Mouse (Mus musculus): ENCODE data around the gene Ccdc42.

Gene Ccdc42

DNA sequence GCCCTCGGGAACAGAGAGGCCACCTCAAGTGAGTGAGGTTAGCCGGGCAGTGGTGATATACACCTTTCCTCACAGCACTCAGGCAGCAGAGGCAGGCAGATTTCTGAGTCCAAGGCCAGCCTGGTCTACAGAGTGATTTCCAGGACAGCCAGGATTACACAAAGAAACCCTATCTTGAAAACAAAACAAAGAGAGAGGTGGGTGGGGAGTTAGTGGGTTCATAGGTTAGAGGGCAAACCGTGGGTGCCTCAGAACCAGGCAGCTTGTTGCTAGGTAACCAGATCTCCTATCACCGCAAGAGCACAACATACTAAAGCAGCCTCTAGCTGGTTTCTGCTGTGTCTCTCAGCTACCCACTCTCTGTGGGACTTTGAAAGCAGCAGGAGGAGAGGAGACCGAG lies at the start of gene Ccdc42:
Gene Ccdc42, plus strand, starts transcription at position 301 of the 400 bp plus-strand sequence.
- DNase-seq, result no peak

DNA sequence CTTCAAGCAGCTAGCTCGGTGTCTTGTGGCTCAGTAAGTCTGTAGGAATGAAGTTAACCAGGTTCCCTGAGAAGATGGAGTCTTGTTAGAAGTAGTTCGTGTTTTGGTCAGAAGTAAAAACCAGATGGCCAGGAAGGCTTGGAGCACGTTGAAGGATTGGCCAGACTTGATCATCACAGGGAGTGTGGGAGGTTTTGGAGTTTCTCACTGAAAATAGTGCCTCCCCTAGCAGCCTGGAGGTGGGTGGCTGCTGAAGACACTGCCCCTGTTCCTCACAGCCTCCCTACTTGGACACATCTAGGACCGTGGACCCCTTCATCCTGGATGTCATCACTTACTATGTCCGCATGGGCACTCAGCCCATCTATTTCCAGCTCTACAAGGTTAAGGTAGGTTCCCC lies 47.2 kb upstream of the Ccdc42 start:
- no peak for DNase-seq

DNA sequence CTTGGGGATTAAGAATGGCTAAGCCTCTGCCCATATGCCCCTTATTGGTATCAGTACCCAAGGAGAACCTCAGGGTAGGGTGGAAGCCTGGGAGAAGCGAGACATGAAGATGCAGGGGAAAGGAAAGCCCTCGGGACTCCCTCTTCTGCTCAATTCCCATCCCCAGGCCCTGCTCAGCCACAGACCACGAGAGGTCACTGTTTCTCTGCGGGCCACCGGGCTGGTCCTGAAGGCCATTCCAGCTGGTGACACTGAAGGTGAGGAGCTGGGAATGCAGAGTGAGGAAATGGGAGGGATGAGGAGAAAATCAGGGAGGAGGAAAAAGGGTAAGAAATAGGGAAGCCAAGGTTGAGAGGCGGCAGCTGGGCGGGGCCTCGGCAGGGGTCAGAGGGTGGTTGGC lies 42.3 kb upstream of the Ccdc42 start:
- DNase-seq, result no peak

DNA sequence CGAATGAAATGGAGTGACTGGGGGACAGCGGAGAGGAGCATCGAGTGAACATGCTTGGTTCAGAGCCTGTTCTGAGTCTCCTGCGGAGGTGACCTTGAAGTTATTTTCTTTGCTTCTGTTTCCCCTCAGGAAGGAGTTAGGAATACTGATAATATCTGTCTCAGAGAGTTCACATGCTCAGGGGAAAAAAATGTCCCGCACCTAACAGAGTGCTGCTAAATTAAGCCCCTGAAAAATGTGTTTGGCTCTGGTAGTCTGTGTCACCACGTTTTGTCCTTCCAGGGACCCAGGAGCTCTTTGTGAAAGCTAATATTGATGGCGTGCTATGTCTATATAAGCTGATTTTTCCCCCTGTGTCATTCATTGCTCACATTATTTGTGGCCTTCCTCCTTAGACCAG lies 41.6 kb upstream of the Ccdc42 start:
- no peak for DNase-seq

DNA sequence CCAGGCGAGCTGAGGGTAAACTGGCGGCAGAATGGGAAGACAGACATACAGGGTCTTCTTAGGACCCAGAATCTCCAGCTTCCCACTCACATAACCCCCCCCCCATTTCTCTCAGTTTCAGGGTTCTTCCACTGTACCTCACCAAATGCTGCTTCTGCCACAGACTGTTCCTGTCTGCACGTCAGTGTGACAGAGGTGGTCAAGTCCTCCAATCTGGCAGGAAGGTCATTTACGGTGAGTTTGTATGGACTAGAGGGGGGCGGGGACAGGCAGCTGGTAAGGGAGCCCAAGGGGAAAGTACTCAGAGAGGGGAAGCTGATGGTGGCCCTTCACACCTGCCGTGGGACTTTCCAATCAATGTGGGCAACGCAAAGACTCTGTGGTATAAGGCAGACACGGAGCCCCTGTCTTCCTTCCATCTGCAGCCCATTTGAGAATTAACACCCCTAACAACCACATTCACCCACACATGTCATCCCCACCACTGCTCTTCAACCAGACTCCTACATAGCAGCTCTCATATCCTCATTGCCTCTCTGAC lies 41.1 kb upstream of the Ccdc42 start:
- DNase-seq, result no peak

DNA sequence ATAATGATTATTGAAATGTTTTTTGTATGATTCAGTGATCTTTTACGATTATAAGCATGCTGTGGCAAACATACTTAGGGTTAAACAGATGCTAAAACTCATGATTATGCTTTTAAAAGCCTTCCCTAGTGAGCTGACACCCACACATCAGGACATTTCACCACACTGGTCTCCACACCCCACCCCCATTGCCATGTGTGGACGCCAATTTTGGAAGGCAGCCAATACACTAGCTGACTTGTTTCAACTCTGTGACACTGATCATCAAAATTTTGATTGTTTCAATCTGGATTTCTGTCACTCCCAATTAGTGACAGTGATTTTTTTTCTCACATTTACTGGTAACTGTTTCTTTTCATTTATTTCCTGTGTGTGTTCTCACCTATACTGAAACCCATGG lies 39.3 kb upstream of the Ccdc42 start:
- no peak for DNase-seq

DNA sequence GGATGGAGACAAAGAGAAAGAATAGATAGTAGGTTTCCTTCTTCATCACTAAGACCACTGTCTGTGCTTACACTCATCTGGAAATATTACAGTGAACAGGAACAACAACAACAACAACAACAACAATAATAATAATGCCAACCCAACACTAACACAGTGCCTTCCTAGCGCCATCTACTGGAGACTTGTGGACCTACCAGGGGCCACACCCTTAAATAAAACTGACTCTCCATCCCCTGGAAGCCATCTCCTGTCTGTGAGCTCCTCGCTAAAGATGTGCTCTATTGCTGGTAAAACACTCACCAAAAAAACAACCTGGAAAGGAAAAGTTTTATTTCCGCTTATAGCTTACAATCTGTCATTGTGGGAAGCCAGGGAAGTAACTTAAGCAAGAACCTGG lies 37.2 kb upstream of the Ccdc42 start:
- no peak for DNase-seq

DNA sequence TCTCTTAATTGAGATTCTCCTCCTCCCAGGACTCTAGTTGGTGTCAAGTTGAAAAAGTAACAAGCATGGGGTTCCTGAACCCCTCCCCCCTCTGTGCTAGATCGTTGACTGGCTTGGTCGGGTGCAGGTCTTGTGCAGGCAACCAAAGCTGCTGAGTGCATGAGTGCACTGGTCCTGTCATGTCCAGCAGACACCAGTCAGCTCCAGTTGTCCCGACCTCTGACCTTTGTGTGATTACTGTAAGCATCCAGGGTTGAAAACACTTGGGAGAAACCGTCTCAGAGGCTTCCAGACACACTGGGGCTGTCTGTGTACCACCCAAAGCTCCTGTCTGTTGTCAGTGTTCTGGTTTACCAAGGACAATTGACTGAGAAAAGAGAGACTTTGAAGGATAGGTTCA lies 36.5 kb upstream of the Ccdc42 start:
- DNase-seq, result no peak

DNA sequence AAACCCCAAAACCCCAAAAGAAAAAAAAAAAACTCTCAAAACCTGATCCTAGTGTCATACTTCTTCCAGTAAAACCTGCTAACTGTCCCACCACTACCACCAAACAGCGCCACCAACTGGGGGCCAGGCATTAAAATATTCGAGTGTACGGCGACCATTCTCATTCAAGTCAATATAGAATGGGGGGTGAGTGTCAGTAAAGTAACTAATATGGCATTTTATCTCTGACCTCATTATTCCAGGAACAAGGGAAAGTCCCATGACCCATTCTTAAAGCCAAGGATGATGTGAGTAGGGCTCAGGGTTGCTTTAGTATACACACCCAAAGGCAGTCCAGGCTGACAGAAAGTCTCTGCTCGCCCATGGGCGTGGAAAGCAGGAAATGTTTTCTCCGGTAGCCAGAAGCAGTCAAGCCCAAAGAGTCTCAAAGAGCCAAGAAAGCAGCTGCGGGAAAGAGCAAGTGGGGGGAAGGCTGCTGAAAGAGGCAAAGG lies 32.8 kb upstream of the Ccdc42 start:
- no peak for DNase-seq

DNA sequence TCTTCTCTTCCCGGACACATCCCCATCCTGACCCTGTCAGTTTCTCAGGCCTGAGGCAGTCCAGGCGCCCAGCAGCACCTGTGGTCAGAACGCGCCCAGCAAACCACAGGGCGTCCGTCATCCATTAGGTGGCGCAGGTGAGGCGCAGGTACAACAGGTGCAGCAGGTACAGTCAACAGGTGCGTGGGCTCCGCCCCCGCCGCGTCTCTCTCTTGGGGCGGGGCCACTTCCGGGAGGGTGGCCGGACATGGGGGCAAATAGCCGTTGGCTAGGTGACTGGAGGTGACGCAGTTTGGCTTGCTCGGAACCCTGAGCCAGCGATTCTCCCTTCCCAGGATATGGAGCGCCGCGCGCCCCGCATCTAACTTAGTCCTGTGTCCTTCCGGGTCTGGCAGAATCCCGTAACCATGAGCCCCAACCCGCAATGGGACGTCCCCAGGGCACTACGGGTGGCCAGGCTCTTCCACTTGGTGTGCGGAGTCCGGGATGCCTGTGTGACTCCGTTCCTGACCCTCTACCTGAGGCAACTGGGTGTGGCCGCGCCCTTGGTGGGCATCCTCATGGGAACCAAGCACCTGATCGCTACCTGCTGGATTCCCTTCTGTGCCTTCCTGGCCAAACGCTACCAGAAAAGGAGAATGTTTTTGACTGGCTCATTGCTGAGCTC lies 30.8 kb upstream of the Ccdc42 start, which contains the start of gene Mfsd6l:
Gene Mfsd6l, plus strand, starts transcription at position 269 of the 667 bp plus-strand sequence.
- DNase-seq, result peak; percentile 87

DNA sequence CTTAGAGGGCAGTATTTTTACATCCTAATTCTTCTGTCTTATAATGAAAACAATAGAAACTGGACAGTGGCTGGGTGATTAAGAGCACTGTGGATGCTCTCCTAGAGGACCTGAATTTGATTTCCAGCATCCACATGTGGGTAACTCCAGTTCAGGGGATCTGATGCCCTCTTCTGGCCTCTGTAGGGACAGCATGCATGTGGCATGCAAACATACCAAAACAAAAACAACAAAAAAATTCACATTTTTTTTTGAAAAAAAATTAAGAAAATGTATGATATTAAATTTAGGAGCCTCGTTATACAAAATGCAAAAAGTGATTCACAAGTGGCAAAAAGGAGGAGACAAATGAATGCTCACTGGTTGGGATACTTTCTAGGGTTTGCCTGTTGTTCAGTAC lies 27.3 kb upstream of the Ccdc42 start:
- no peak for DNase-seq

DNA sequence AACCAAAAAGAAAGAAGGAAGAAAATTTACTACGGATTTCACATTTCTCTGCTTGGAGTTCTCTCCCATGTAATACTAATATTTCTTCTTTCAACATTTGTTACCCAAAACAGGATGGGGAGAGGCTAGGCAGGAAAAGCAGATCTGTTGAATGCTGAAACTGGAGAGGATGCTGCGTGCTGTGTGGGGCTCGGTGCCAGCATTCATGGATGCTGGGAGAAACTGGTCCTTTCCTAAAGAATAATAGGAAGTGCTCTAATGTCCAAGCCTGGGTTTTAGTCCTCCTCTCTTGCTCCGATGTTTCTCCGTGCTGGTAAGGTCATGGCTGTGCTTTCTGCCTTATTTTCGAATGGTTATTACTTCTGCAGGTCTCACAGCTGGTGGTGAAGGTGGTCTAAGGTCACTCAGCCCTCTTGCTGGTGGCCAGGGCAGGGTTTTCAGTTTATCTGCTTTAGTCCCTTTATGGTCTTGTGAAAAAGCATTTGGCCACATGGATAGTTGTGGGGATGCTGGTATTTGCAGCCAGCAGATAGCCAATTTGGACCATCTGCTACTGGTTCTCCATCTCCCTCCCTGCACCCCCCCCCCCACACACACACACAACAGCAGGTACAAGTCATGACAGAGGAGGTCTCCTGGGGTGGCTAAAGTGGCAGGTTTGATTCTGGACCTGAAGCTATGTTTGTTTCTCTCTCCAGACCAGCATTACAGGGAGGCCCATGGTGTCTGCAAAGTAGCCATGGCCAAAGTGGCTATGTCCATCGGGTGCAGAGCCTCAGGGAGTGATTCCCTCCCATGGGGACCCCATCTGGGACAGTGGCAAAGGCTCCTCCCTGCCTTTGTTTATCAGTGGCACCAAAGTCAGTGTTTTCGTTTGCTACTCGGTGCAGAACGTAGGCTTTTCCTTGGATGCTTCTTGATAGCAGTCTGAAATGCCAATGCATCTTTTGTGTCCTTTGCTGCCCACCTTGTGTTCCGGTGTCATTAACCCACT lies 24.6 kb upstream of the Ccdc42 start:
- no peak for DNase-seq

DNA sequence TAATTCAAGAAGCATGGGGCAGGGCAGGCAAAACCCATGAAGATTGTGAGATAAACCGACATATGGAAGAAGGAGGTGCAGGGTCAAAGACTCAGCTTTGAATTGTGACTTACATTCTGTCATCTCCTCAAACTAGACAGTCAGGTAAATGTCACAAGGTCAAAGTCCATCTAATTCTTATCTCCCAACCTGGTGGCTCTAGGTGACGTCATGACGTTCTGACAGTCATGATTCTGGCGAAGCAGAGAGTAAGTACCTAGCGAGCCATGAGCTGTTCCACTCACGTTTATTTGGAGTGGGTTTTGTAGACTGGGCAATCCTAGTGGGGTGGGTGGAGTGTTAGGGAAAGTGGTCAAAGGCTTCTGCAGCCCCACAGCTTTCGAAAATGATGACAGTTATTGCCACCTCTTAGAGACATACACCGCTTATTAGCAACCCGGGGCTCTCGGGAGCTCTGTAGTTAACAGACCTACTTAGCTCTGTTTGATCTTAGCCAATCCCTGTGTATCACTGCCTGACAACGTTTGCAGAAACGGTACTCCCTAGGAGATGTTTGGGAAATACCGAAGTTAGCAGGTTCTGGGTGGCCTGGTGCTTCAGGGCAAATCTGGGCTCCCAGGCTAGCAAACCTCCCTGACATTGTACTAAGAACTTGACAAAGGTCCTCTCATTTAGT lies 22.3 kb upstream of the Ccdc42 start:
- DNase-seq, result no peak

DNA sequence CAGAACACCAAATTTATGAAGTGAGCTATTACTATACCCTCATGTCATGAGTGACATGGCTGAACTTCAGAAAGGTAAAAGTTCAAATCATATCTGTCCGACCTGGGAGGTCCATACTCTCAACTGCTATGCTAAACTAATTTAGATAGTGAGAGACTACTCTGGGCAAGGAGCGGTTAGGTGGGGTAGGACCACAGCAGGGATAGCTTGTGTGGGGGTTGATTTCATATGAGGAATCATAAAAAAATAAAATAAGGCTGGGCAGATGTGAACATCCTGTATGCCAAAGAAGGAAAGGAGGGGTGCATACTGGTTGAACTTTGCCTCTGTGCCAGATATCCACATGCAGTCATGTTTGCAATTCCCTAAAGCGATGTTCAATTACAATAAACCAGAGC lies 21.8 kb upstream of the Ccdc42 start:
- DNase-seq, result no peak

DNA sequence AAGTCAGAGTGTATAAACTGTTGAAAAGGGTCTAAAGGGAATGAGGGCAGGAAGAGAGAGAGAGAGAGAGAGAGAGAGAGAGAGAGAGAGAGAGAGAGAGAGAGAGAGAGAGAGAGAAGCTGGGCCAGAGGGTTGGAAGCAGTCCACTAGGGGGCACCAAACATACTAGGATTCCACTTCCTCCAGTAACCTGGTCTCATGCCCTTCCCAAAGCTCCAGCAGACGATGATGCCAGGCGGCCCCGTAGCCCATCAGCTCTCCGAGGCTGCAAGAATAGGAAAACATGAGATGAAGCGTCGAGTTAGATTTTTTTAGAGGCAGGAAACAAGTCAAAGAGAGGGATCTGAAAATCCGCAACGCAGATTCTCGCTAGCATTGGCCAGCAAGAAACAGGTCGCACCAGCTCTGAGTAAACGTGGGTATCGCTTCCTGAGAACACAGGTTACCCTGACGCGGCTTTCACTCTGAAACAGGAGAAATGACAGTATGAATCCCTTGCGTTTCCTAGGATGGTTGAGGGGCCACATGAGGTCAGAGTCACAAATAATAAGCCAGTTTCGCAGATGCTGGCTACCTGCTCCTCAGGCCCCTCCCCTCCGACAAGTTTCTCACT lies 20.3 kb upstream of the Ccdc42 start:
- DNase-seq, result peak; percentile 48

DNA sequence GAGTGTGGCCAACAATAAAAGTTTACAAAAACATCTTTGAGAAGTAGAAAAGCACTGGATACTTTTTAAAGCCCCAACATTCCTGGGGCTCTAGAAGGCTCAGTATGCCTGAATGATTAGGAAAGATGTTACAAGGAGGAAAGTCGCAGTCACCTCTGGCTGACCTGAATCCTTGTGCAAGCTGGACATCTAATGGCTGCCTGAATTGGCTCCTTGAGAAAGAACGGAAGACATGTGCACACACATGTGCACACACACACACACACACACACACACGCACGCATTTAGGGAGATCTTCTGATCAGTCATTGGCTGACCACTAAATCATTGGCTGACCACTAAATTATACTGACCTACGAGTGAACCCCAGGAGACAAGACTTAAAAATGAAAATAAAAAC lies 16.0 kb upstream of the Ccdc42 start:
- no peak for DNase-seq

DNA sequence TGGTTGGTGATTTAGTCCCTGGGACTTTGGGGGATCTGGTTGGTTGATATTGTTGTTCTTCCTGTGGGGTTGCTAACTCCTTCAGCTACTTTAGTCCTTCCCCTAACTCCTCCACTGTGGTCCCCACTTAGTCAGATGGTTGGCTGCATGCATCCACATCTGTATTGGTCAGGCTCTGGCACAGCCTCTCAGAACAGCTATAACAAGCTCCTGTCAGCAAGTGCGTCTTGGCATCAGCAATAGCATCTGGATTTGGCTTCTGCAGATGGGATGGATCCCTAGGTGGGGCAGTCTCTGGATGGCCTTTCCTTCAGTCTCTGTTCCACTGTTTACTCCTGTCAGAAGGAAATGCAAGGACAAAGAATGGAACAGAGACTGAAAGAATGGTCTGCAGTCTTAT lies 9.7 kb upstream of the Ccdc42 start:
- DNase-seq, result no peak

DNA sequence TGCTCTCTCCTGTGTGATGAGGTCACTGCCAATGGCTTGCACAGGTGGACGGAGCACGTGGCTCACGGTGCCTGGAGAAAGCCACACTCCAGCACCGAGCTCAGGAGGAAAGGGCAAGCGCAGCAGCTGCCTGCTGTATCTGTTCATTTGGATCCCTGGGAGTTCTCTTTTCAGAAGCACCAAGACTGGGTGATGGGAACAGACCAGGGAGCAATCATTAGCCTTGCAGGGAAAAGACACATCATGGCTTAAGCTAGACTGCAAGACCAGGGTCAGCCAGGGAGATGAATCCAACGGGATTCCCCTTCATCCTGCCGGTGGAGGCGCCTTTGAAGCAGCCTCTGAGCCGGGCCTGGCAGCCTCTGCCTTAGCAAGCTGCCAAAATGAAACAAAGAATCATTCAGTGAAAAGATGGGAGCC lies 7.3 kb upstream of the Ccdc42 start:
- DNase-seq, result no peak

DNA sequence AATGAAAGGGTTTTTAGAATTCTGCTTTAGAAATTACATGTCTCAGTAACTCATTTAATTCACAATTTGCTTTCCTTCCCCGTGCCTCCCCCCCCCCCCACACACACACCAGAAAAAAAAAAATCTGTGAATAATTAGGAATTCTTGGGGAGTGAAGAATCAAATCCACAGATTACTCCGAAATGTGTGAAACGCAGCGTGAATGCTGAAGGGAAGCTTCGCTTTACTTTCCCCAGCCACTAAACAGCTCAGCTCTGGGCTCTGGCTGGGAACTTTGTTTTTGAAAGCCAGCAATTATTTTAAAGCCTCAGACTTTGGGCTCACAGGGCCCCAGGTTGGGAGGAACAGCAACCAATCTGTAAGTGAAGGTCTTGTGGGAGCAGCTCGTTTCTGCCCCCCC lies 6.3 kb upstream of the Ccdc42 start:
- DNase-seq, result no peak

DNA sequence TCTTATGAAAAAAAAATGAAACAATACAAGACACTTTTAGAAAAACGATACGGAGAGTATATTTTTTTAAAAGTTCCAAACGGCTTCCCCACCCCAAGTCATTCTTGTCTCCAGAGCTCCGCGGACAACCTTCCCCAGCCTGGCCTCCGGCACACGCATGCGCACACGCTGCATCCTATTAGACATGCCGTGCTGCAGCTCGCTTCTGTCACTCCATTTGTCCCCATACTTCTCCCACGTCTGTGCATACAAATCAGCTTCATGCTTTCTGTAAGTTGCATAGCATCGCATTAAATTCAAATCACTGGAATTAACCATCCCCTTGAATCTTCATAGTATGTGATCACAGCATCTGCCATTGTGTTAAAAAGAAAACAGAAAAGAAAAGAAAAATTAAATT lies 3.6 kb upstream of the Ccdc42 start:
- no peak for DNase-seq

DNA sequence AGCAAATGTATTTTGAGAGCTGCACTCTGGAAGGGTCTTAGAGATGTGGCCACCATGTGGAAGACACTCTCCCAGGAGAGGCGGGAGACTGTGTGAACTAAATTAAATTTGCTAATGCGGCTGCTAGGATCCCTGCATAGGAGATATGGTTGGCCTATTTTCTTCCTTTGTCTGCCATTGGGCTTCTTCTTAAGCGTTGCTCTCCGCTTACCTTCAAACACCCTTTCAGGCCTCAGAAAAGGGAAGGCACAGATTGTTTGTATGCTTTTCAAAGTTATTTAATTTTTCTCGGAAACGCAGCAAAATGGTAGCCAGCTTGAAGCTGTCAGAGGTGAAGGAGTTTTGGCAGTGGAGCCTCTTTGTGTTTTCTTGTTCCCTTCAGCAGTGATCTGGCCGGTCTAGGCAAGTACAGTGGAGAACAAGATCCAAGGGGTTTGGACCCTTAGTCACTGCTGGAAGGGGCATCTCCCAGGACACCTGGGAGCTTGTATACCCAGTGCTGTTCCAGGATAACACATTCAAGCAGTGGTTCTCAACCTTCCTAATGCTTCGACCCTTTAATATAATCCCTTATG lies 2.8 kb upstream of the Ccdc42 start:
- DNase-seq, result no peak

DNA sequence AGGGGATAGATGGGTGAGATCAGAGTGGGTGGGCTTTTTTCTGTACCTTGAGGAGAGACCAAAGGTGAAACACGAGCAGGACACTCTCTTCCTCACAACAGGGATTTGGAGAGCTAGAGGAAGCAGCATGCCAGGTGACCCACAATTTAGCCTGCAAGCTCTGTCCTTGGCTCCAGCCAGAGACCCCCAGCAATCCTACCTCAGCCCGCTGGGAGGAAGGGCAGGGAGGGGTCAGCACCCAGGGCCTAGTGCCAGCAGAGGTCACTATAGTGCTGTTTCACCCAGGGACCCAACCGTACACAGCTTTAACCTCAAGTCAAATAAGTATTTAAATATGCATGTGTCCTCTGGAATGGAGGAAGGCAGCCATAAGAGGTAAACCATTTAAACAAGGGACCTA lies 931 bp upstream of the Ccdc42 start:
- DNase-seq, result no peak

All from kidney, adult 11 months (tissue).